Mouse (Mus musculus): Measurements from ENCODE around the gene Mri1. TPM values are rescaled to one million over a fixed set of nuclear protein-coding genes. Genes with fewer than 3 reads are reported as not detected.

Mri1 gene
- polyA plus RNA-seq, 1 experiment from 2014 or later: 62.9 TPM

- H3K36me3 ChIP-seq: peaks cover 32% of the 10 kb centered on the region
- H3K4me1 ChIP-seq: peaks cover 31% of the 10 kb centered on the region
Measured at GRCm38 (mm10) chr8:84208381-84209380, 48.4 kb downstream of the Mri1 start.

GRCm38 (mm10) chr8:84207811-84208210, 49.3 kb downstream of the Mri1 start:
- H3K36me3 ChIP-seq: peaks cover 23% of the 10 kb centered on the region
- ATAC-seq (ENCODE audit: low FRiP score): no peak
- no peaks in the 10 kb centered on the region for H3K27me3 ChIP-seq
- no peak overlapping the region for H3K9ac ChIP-seq
- H3K4me3 ChIP-seq: no peak overlapping the region
- no peaks in the 10 kb centered on the region for H3K9me3 ChIP-seq (replicated peaks)
- peaks cover 39% of the 10 kb centered on the region for H3K4me1 ChIP-seq
- no peak overlapping the region for H3K4me2 ChIP-seq (replicated peaks)
- H3K27ac ChIP-seq: peak overlapping the region; percentile 55
- 65% methylated on average over 7 of the region's 7 CpGs for whole genome bisulfite sequencing

More at GRCm38 (mm10) chr8:84208381-84209380, 48.4 kb downstream of the Mri1 start:
- ATAC-seq (ENCODE audit: low FRiP score): peak; percentile 15; the same call in 1 of the 2 replicates
- Histone ChIP-seq H3K27me3 (no peaks in the 10 kb centered on the region), H3K4me2 (replicated peaks) (no peak overlapping the region), H3K9ac (no peak overlapping the region; the same call in 1 of the 2 replicates), H3K9me3 (replicated peaks) (no peaks in the 10 kb centered on the region), H3K27ac (peak overlapping the region; percentile 55), H3K4me3 (no peak overlapping the region)
- 50% methylated on average over 17 of the region's 17 CpGs for WGBS

- WGBS: 81% methylated on average over 3 of the region's 3 CpGs
- Histone ChIP-seq H3K9ac (no peak overlapping the region), H3K27ac (no peak overlapping the region), H3K4me3 (no peak overlapping the region), H3K27me3 (peaks cover 10% of the 10 kb centered on the region), H3K9me3 (replicated peaks) (no peaks in the 10 kb centered on the region), H3K4me2 (replicated peaks) (no peak overlapping the region), H3K36me3 (peaks cover 12% of the 10 kb centered on the region), H3K4me1 (peaks cover 46% of the 10 kb centered on the region)
- no peak for ATAC-seq (ENCODE audit: low FRiP score)
Measured at GRCm38 (mm10) chr8:84206666-84207065, 50.5 kb downstream of the Mri1 start.

- no peak overlapping the region for H3K27ac ChIP-seq
- H3K36me3 ChIP-seq: peaks cover 4% of the 10 kb centered on the region; the same call in 1 of the 2 replicates
- no peak overlapping the region for H3K9ac ChIP-seq
- peaks cover 56% of the 10 kb centered on the region for H3K4me1 ChIP-seq
- H3K27me3 ChIP-seq: peaks cover 21% of the 10 kb centered on the region
- ATAC-seq (ENCODE audit: low FRiP score): no peak
- no peaks in the 10 kb centered on the region for H3K9me3 ChIP-seq (replicated peaks)
- H3K4me3 ChIP-seq: no peak overlapping the region
- no peak overlapping the region for H3K4me2 ChIP-seq (replicated peaks)
- WGBS: 87% methylated on average over 5 of the region's 5 CpGs
Measured at GRCm38 (mm10) chr8:84205073-84205472, 52.1 kb downstream of the Mri1 start.

- Histone ChIP-seq H3K27me3 (peaks cover 24% of the 10 kb centered on the region), H3K4me3 (peak overlapping the region; percentile 34), H3K4me2 (replicated peaks) (peak overlapping the region; percentile 63), H3K9ac (peak overlapping the region; percentile 60), H3K9me3 (replicated peaks) (no peaks in the 10 kb centered on the region), H3K36me3 (peaks cover 4% of the 10 kb centered on the region; the same call in 1 of the 2 replicates), H3K4me1 (peaks cover 62% of the 10 kb centered on the region), H3K27ac (peak overlapping the region; percentile 78)
- ATAC-seq (ENCODE audit: low FRiP score): no peak
- 60% methylated on average over 13 of the region's 13 CpGs for WGBS
Measured at GRCm38 (mm10) chr8:84203975-84204772, 53.0 kb downstream of the Mri1 start.

- Histone ChIP-seq H3K36me3 (no peaks in the 10 kb centered on the region), H3K27me3 (peaks cover 24% of the 10 kb centered on the region), H3K4me3 (peak overlapping the region; percentile 34), H3K4me1 (peaks cover 62% of the 10 kb centered on the region), H3K4me2 (replicated peaks) (peak overlapping the region; percentile 63), H3K27ac (peak overlapping the region; percentile 78), H3K9me3 (replicated peaks) (no peaks in the 10 kb centered on the region), H3K9ac (peak overlapping the region; percentile 60)
- 12% methylated on average over 34 of the region's 34 CpGs for WGBS
- ATAC-seq (ENCODE audit: low FRiP score): peak; percentile 49
Measured at GRCm38 (mm10) chr8:84202938-84203917, 53.9 kb downstream of the Mri1 start.

GRCm38 (mm10) chr8:84202466-84202865, 54.7 kb downstream of the Mri1 start:
- Histone ChIP-seq H3K9ac (no peak overlapping the region), H3K4me1 (peaks cover 61% of the 10 kb centered on the region), H3K9me3 (replicated peaks) (no peaks in the 10 kb centered on the region), H3K27ac (no peak overlapping the region), H3K4me3 (no peak overlapping the region), H3K4me2 (replicated peaks) (peak overlapping the region; percentile 71), H3K36me3 (no peaks in the 10 kb centered on the region), H3K27me3 (peaks cover 24% of the 10 kb centered on the region)
- ATAC-seq (ENCODE audit: low FRiP score): no peak
- WGBS: 87% methylated on average over 9 of the region's 9 CpGs

GRCm38 (mm10) chr8:84201545-84202245, 55.4 kb downstream of the Mri1 start:
- peak overlapping the region; percentile 71 for H3K4me2 ChIP-seq (replicated peaks)
- H3K27me3 ChIP-seq: peaks cover 24% of the 10 kb centered on the region
- peaks cover 61% of the 10 kb centered on the region for H3K4me1 ChIP-seq
- H3K4me3 ChIP-seq: peak overlapping the region; percentile 44
- H3K9ac ChIP-seq: peak overlapping the region; percentile 53
- 65% methylated on average over 15 of the region's 15 CpGs for WGBS
- no peaks in the 10 kb centered on the region for H3K36me3 ChIP-seq
- peak overlapping the region; percentile 24; the same call in 1 of the 2 replicates for H3K27ac ChIP-seq
- no peaks in the 10 kb centered on the region for H3K9me3 ChIP-seq (replicated peaks)
- ATAC-seq (ENCODE audit: low FRiP score): no peak

GRCm38 (mm10) chr8:84200652-84201544, 56.2 kb downstream of the Mri1 start:
- no peak for ATAC-seq (ENCODE audit: low FRiP score)
- H3K9ac ChIP-seq: peak overlapping the region; percentile 53
- H3K4me2 ChIP-seq (replicated peaks): peak overlapping the region; percentile 71
- H3K4me3 ChIP-seq: peak overlapping the region; percentile 44
- H3K4me1 ChIP-seq: peaks cover 61% of the 10 kb centered on the region
- H3K9me3 ChIP-seq (replicated peaks): no peaks in the 10 kb centered on the region
- no peaks in the 10 kb centered on the region for H3K36me3 ChIP-seq
- H3K27ac ChIP-seq: peak overlapping the region; percentile 70
- H3K27me3 ChIP-seq: peaks cover 24% of the 10 kb centered on the region
- 9% methylated on average over 51 of the region's 70 CpGs for WGBS

GRCm38 (mm10) chr8:84200126-84200555, 57.0 kb downstream of the Mri1 start:
- ATAC-seq (ENCODE audit: low FRiP score): no peak
- Histone ChIP-seq H3K4me2 (replicated peaks) (peak overlapping the region; percentile 71), H3K4me1 (peaks cover 61% of the 10 kb centered on the region), H3K9ac (peak overlapping the region; percentile 53; the same call in 1 of the 2 replicates), H3K27ac (peak overlapping the region; percentile 70), H3K27me3 (peaks cover 24% of the 10 kb centered on the region), H3K4me3 (peak overlapping the region; percentile 44), H3K9me3 (replicated peaks) (no peaks in the 10 kb centered on the region), H3K36me3 (no peaks in the 10 kb centered on the region)
- 21% methylated on average over 8 of the region's 8 CpGs for WGBS
